Mouse (Mus musculus) liver, postnatal 0 days (tissue): ENCODE results near the gene Add1. TPM values are rescaled to one million over a fixed set of nuclear protein-coding genes. Genes with fewer than 3 reads are reported as not detected.
A peak's percentile ranks its signal among the peaks of the same experiment; 100 is the strongest.

Source experiments
- ATAC-seq: fragments of 200-750 bp; cut with Nextera tagmentation; 2 replicates; pipeline ENCODE4 v1.8.0; 2017; ENCODE audit warnings: mild to moderate bottlenecking, moderate library complexity
- DNase-seq: peaks from one replicate; pipeline ENCODE4 v3.0.0-alpha.2; 2016
- H3K27ac ChIP-seq: fragments of 300-500 bp; sonication (generic); 2 replicates; pipeline ENCODE4 v1.5.1; 2014; ENCODE audit warnings: antibody characterized with exemption, moderate library complexity, mild to moderate bottlenecking, low read depth
- H3K27me3 ChIP-seq: fragments of 300-500 bp; sonication (generic); 2 replicates; pipeline ENCODE4 v1.6.1; 2014; ENCODE audit warnings: low read length, control low read depth, mixed read lengths; ENCODE audit not compliant: insufficient read depth
- H3K36me3 ChIP-seq: fragments of 300-500 bp; sonication (generic); replicated peaks from 2 replicates; pipeline ENCODE4 v1.6.1; 2014; ENCODE audit warnings: mild to moderate bottlenecking, control low read depth, low read length, moderate library complexity, mixed read lengths; ENCODE audit not compliant: insufficient read depth
- H3K4me1 ChIP-seq: fragments of 300-500 bp; sonication (generic); 2 replicates; pipeline ENCODE4 v1.6.1; 2014; ENCODE audit warnings: antibody characterized with exemption, mild to moderate bottlenecking, control low read depth; ENCODE audit not compliant: insufficient read depth
- H3K4me2 ChIP-seq: fragments of 300-500 bp; sonication (generic); 2 replicates; pipeline ENCODE4 v1.6.1; 2014; ENCODE audit warnings: low read depth, mild to moderate bottlenecking, low read length, moderate library complexity, mixed read lengths
- H3K4me3 ChIP-seq: fragments of 300-500 bp; sonication (generic); 2 replicates; pipeline ENCODE4 v1.5.1; 2014; ENCODE audit warnings: low read depth, low read length
- H3K9ac ChIP-seq: fragments of 300-500 bp; sonication (generic); replicated peaks from 2 replicates; pipeline ENCODE4 v1.6.1; 2014; ENCODE audit warnings: mild to moderate bottlenecking, moderate library complexity
- H3K9me3 ChIP-seq: fragments of 300-500 bp; sonication (generic); 2 replicates; pipeline ENCODE4 v1.6.1; 2016; ENCODE audit warnings: mild to moderate bottlenecking, control low read depth, low read length, mixed read lengths
- CTCF ChIP-seq: sonication (generic); IDR thresholded peaks from 2 replicates; pipeline ENCODE4 v1.5.1; 2016; ENCODE audit warnings: antibody characterized with exemption, low read depth
- EP300 ChIP-seq: IDR thresholded peaks from 2 replicates; pipeline ENCODE4 v1.6.1; 2016; ENCODE audit warnings: antibody characterized with exemption, low read depth, mild to moderate bottlenecking
- WGBS: fragments of 180-500 bp; shearing (Covaris S2); extraction: QIAGEN DNeasy Blood & Tissue Kit; methylation state at CpG from one replicate; pipeline ENCODE4 v1.1.7; 2014; ENCODE audit not compliant: insufficient replicate concordance; 5-methylcytosine and 5-hydroxymethylcytosine counted together
- polyA plus RNA-seq: library from polyadenylated mRNA; unstranded; fragments of >200 nt; fragmentation: Nextera tagmentation; extraction: Ambion mirVana; gene quantifications from 2 replicates; pipeline ENCODE4 v1.2.1, GENCODE M21; 2015

Gene Add1
- polyA plus RNA-seq, 1 experiment from 2014 or later, result 54.8 TPM

- H3K27ac ChIP-seq, result no peak overlapping the region
- no peak for DNase-seq
Observed at GRCm38 (mm10) chr5:34549135-34549482, 24.4 kb upstream of the Add1 start.

GRCm38 (mm10) chr5:34549483-34550221, 23.8 kb upstream of the Add1 start:
- Histone ChIP-seq H3K27ac (peak overlapping the region; percentile 5; the same call in 1 of the 2 replicates), H3K4me2 (peak overlapping the region; percentile 94), H3K27me3 (no peaks in the 10 kb centered on the region), H3K9ac (peak overlapping the region; percentile 75), H3K36me3 (peaks cover 14% of the 10 kb centered on the region), H3K4me1 (peaks cover 17% of the 10 kb centered on the region), H3K9me3 (no peaks in the 10 kb centered on the region), H3K4me3 (peak overlapping the region; percentile 75)
- 2% methylated on average over 48 of the region's 49 CpGs for WGBS
- peak; percentile 55 for DNase-seq
- peak; percentile 73 for ATAC-seq
- TF ChIP-seq CTCF (no peak), EP300 (no peak)

More at GRCm38 (mm10) chr5:34549135-34549482, 24.4 kb upstream of the Add1 start:
- Histone ChIP-seq H3K9me3 (no peaks in the 10 kb centered on the region), H3K27me3 (no peaks in the 10 kb centered on the region), H3K9ac (peak overlapping the region; percentile 75), H3K4me3 (peak overlapping the region; percentile 75), H3K36me3 (peaks cover 14% of the 10 kb centered on the region), H3K4me1 (peaks cover 19% of the 10 kb centered on the region), H3K4me2 (peak overlapping the region; percentile 94)
- TF ChIP-seq EP300, result no peak
- TF ChIP-seq CTCF, result no peak
- peak; percentile 6; the same call in 1 of the 2 replicates for ATAC-seq
- WGBS, result 23% methylated on average over 8 of the region's 8 CpGs

- TF ChIP-seq EP300 (no peak), CTCF (no peak)
- DNase-seq (no peak), ATAC-seq (no peak)
- H3K4me2 ChIP-seq, result peak overlapping the region; percentile 94
- no peaks in the 10 kb centered on the region for H3K27me3 ChIP-seq
- peaks cover 17% of the 10 kb centered on the region for H3K4me1 ChIP-seq
- peak overlapping the region; percentile 75 for H3K4me3 ChIP-seq
- H3K9ac ChIP-seq, result peak overlapping the region; percentile 75; the same call in 1 of the 2 replicates
- WGBS, result 42% methylated on average over 6 of the region's 6 CpGs
- H3K36me3 ChIP-seq, result peaks cover 18% of the 10 kb centered on the region
- no peak overlapping the region for H3K27ac ChIP-seq
- no peaks in the 10 kb centered on the region for H3K9me3 ChIP-seq
Observed at GRCm38 (mm10) chr5:34550251-34550650, 23.2 kb upstream of the Add1 start.

- H3K36me3 ChIP-seq, result peaks cover 34% of the 10 kb centered on the region
- no peak for DNase-seq
- no peak for ATAC-seq
- peaks cover 17% of the 10 kb centered on the region for H3K4me1 ChIP-seq
- TF ChIP-seq EP300 (no peak), CTCF (no peak)
- no peaks in the 10 kb centered on the region for H3K9me3 ChIP-seq
- WGBS, result 86% methylated on average over 4 of the region's 4 CpGs
- H3K27me3 ChIP-seq, result no peaks in the 10 kb centered on the region
- H3K27ac ChIP-seq, result no peak overlapping the region
- H3K4me3 ChIP-seq, result no peak overlapping the region
- no peak overlapping the region for H3K9ac ChIP-seq
- no peak overlapping the region for H3K4me2 ChIP-seq
Observed at GRCm38 (mm10) chr5:34551821-34552220, 21.6 kb upstream of the Add1 start.

- Histone ChIP-seq H3K9me3 (no peaks in the 10 kb centered on the region), H3K4me3 (no peak overlapping the region), H3K36me3 (peaks cover 43% of the 10 kb centered on the region), H3K27ac (no peak overlapping the region), H3K9ac (no peak overlapping the region), H3K4me2 (no peak overlapping the region), H3K27me3 (no peaks in the 10 kb centered on the region), H3K4me1 (peaks cover 21% of the 10 kb centered on the region)
- TF ChIP-seq CTCF (no peak), EP300 (no peak)
- WGBS, result 100% methylated on average over 1 of the region's 1 CpGs
- DNase-seq (no peak), ATAC-seq (no peak)
Observed at GRCm38 (mm10) chr5:34563854-34564253, 9.6 kb upstream of the Add1 start.

GRCm38 (mm10) chr5:34564291-34564690, 9.2 kb upstream of the Add1 start:
- Histone ChIP-seq H3K4me1 (peaks cover 21% of the 10 kb centered on the region), H3K27ac (peak overlapping the region; percentile 55), H3K27me3 (no peaks in the 10 kb centered on the region), H3K9ac (no peak overlapping the region), H3K4me3 (no peak overlapping the region), H3K9me3 (no peaks in the 10 kb centered on the region), H3K36me3 (peaks cover 39% of the 10 kb centered on the region), H3K4me2 (no peak overlapping the region)
- TF ChIP-seq CTCF (no peak), EP300 (no peak)
- DNase-seq (no peak), ATAC-seq (peak; percentile 79)
- WGBS, result 66% methylated on average over 4 of the region's 4 CpGs
